Mouse (Mus musculus): ENCODE results near the gene Tctex1d4. TPM values are rescaled to one million over a fixed set of nuclear protein-coding genes. Genes with fewer than 3 reads are reported as not detected.

Tctex1d4 gene
- polyA plus RNA-seq, 1 experiment from 2014 or later, result not detected

- no peaks in the 10 kb centered on the region for H3K9me3 ChIP-seq (replicated peaks)
- no peaks in the 10 kb centered on the region for H3K27me3 ChIP-seq (replicated peaks)
- peak overlapping the region; percentile 97 for H3K4me2 ChIP-seq
- under 1% methylated on average over 69 of the region's 69 CpGs for WGBS
- H3K27ac ChIP-seq (replicated peaks), result peak overlapping the region; percentile 92
- peak; percentile 94 for ATAC-seq (ENCODE audit: low FRiP score)
- 0 out of 2 replicates have a peak, but pooled peaks cover under 1% of the 10 kb centered on the region for H3K36me3 ChIP-seq
- peaks cover 30% of the 10 kb centered on the region for H3K4me1 ChIP-seq
- peak overlapping the region; percentile 81 for H3K4me3 ChIP-seq (replicated peaks)
- H3K9ac ChIP-seq (replicated peaks), result peak overlapping the region; percentile 75
Observed at GRCm38 (mm10) chr4:117120445-117121414, 5.9 kb upstream of the Tctex1d4 start.

GRCm38 (mm10) chr4:117122209-117122608 lies 4.4 kb upstream of the Tctex1d4 start:
- Histone ChIP-seq H3K36me3 (peaks cover 2% of the 10 kb centered on the region; the same call in 1 of the 2 replicates), H3K4me2 (no peak overlapping the region), H3K4me1 (peaks cover 36% of the 10 kb centered on the region), H3K27ac (replicated peaks) (no peak overlapping the region), H3K9me3 (replicated peaks) (no peaks in the 10 kb centered on the region), H3K9ac (replicated peaks) (no peak overlapping the region), H3K4me3 (replicated peaks) (no peak overlapping the region), H3K27me3 (replicated peaks) (no peaks in the 10 kb centered on the region)
- ATAC-seq (ENCODE audit: low FRiP score), result no peak
- 91% methylated on average over 4 of the region's 4 CpGs for WGBS

DNA sequence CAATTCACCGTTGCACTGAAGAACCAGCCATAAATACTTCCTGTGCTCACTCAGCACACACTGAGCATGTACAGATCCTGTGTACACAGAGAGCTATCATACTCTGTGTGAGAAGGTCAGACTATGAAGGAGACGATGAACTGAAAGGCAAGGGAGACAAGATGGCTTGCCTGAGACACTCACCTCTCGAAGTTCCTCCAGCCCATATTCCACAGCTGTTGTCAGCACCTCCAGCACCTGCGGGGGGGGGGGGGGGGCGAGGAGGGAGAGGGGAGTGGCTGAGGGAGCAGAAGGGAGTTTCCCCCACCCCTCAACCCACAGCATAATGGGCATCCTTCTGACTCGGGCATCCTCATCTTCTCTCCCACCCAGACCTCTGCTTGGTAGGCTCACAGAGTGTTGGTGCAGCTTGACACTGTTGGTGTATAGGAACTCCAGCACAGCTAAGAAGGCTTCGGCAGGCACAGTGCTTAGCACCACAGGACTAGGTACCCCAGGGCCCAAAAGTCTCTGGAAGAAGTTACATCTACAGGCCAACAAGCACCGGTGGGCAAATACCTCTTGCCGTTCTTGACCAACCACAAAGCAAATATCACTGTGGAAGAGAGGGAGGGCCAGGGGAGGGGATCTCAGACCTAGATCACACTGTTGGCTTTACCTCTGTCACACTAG lies 2.9 kb upstream of the Tctex1d4 start:
- 85% methylated on average over 7 of the region's 9 CpGs for WGBS
- H3K36me3 ChIP-seq, result peaks cover 11% of the 10 kb centered on the region
- ATAC-seq (ENCODE audit: low FRiP score), result no peak

GRCm38 (mm10) chr4:117124218-117124517 lies 2.4 kb upstream of the Tctex1d4 start:
- H3K4me1 ChIP-seq, result peaks cover 36% of the 10 kb centered on the region
- H3K9ac ChIP-seq (replicated peaks), result no peak overlapping the region
- no peaks in the 10 kb centered on the region for H3K9me3 ChIP-seq (replicated peaks)
- WGBS, result 85% methylated on average over 3 of the region's 3 CpGs
- no peaks in the 10 kb centered on the region for H3K27me3 ChIP-seq (replicated peaks)
- no peak overlapping the region for H3K4me3 ChIP-seq (replicated peaks)
- H3K36me3 ChIP-seq, result peaks cover 16% of the 10 kb centered on the region
- H3K4me2 ChIP-seq, result no peak overlapping the region
- no peak overlapping the region for H3K27ac ChIP-seq (replicated peaks)
- ATAC-seq (ENCODE audit: low FRiP score), result no peak

More for the DNA sequence above, 2.9 kb upstream of the Tctex1d4 start:
- H3K4me1 ChIP-seq, result peaks cover 36% of the 10 kb centered on the region
- H3K4me3 ChIP-seq (replicated peaks), result no peak overlapping the region
- H3K27me3 ChIP-seq (replicated peaks), result no peaks in the 10 kb centered on the region
- no peak overlapping the region for H3K27ac ChIP-seq (replicated peaks)
- H3K9me3 ChIP-seq (replicated peaks), result no peaks in the 10 kb centered on the region
- H3K4me2 ChIP-seq, result no peak overlapping the region
- H3K9ac ChIP-seq (replicated peaks), result no peak overlapping the region

DNA sequence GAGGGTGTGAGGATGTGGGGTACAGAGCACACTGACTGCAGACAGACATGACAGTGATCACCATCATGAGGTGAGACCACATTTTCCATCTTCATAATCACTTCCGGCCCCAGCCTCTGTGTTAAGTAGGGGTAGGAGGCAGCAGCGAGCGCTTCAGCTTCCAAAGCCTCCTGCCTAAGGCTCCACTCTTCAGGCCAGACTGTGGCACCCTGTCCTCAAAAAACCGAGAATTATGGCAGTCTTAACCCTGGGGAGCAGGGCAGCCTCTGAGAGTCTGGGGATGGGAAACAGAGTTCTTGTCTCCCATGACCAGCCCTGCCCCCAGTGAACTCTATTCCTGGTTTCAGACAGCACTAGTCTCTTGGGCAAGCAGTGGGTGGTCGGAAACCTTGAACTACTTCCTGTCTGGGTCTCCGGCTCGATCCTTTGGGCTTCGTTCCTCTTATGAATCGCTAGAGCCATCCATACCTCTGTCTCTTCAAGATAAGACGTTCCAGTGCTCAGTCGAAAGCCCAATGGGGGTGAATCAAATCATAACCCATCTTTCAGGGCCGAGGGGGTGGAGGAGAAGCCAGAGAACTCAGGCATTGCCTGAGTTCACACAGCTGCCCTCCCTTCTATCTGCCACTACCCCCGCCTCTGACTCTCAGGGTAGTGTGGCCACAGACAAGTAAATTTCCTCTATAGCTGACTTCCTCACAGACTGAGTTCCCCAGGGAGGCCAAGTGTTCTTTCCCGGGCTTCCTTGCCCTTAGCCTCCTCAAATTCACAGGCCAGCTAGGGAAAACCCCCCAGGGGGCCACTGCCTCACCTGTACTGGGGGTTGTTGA lies 1.9 kb upstream of the Tctex1d4 start:
- Histone ChIP-seq H3K9ac (replicated peaks) (peak overlapping the region; percentile 43; the same call in 1 of the 2 replicates), H3K9me3 (replicated peaks) (no peaks in the 10 kb centered on the region), H3K4me3 (replicated peaks) (no peak overlapping the region), H3K4me1 (peaks cover 30% of the 10 kb centered on the region), H3K4me2 (peak overlapping the region; percentile 13), H3K27ac (replicated peaks) (peak overlapping the region; percentile 76), H3K27me3 (replicated peaks) (no peaks in the 10 kb centered on the region), H3K36me3 (peaks cover 21% of the 10 kb centered on the region)
- WGBS, result 70% methylated on average over 14 of the region's 14 CpGs
- ATAC-seq (ENCODE audit: low FRiP score), result no peak

GRCm38 (mm10) chr4:117125348-117125909 lies 1.2 kb upstream of the Tctex1d4 start, which contains the start of gene Btbd19:
Gene Btbd19, minus strand, starts transcription at chr4:117125725.
- peak within 1 kb of the TSS; percentile 76 for H3K27ac ChIP-seq (replicated peaks)
- WGBS, result 29% methylated on average over 8 of the region's 8 CpGs
- ATAC-seq (ENCODE audit: low FRiP score), result 0 out of 2 replicates have a peak, but pooled peaks have one; percentile 10
- peaks cover 28% of the 10 kb centered on the region for H3K36me3 ChIP-seq
- H3K4me1 ChIP-seq, result peaks cover 27% of the 10 kb centered on the region
- H3K4me2 ChIP-seq, result peak within 1 kb of the TSS; percentile 13
- H3K9me3 ChIP-seq (replicated peaks), result no peaks in the 10 kb centered on the region
- H3K9ac ChIP-seq (replicated peaks), result peak within 1 kb of the TSS; percentile 43
- no peaks in the 10 kb centered on the region for H3K27me3 ChIP-seq (replicated peaks)
- H3K4me3 ChIP-seq (replicated peaks), result no peak within 1 kb of the TSS

GRCm38 (mm10) chr4:117125910-117126674 lies 502 bp upstream of the Tctex1d4 start:
- Histone ChIP-seq H3K36me3 (peaks cover 34% of the 10 kb centered on the region), H3K9me3 (replicated peaks) (no peaks in the 10 kb centered on the region), H3K4me2 (no peak overlapping the region; the same call in 1 of the 2 replicates), H3K9ac (replicated peaks) (peak overlapping the region; percentile 43), H3K27me3 (replicated peaks) (no peaks in the 10 kb centered on the region), H3K27ac (replicated peaks) (peak overlapping the region; percentile 76), H3K4me1 (peaks cover 24% of the 10 kb centered on the region), H3K4me3 (replicated peaks) (no peak overlapping the region)
- 54% methylated on average over 15 of the region's 15 CpGs for WGBS
- ATAC-seq (ENCODE audit: low FRiP score), result no peak

- no peak for ATAC-seq (ENCODE audit: low FRiP score)
- H3K9me3 ChIP-seq (replicated peaks), result no peaks in the 10 kb centered on the region
- peaks cover 39% of the 10 kb centered on the region for H3K36me3 ChIP-seq
- 89% methylated on average over 33 of the region's 33 CpGs for WGBS
- peaks cover 40% of the 10 kb centered on the region for H3K4me1 ChIP-seq
- no peak overlapping the region for H3K27ac ChIP-seq (replicated peaks)
- no peaks in the 10 kb centered on the region for H3K27me3 ChIP-seq (replicated peaks)
- no peak overlapping the region for H3K4me3 ChIP-seq (replicated peaks)
- H3K4me2 ChIP-seq, result no peak overlapping the region
- no peak overlapping the region for H3K9ac ChIP-seq (replicated peaks)
Observed at GRCm38 (mm10) chr4:117127991-117128686, 1.5 kb downstream of the Tctex1d4 start.

GRCm38 (mm10) chr4:117130790-117131189 lies 4.2 kb downstream of the Tctex1d4 start:
- Histone ChIP-seq H3K27ac (replicated peaks) (no peak overlapping the region), H3K36me3 (peaks cover 39% of the 10 kb centered on the region), H3K4me2 (no peak overlapping the region), H3K4me1 (peaks cover 35% of the 10 kb centered on the region), H3K27me3 (replicated peaks) (no peaks in the 10 kb centered on the region), H3K9ac (replicated peaks) (no peak overlapping the region), H3K4me3 (replicated peaks) (no peak overlapping the region), H3K9me3 (replicated peaks) (no peaks in the 10 kb centered on the region)
- 40% methylated on average over 6 of the region's 6 CpGs for WGBS
- ATAC-seq (ENCODE audit: low FRiP score), result no peak

GRCm38 (mm10) chr4:117131198-117131597 lies 4.6 kb downstream of the Tctex1d4 start:
- Histone ChIP-seq H3K4me2 (0 out of 2 replicates have a peak overlapping the region, but pooled peaks have one; percentile 73), H3K4me3 (replicated peaks) (no peak overlapping the region)
- WGBS, result 55% methylated on average over 6 of the region's 6 CpGs

More at GRCm38 (mm10) chr4:117131198-117131597, 4.6 kb downstream of the Tctex1d4 start:
- ATAC-seq (ENCODE audit: low FRiP score), result no peak
- Histone ChIP-seq H3K27me3 (replicated peaks) (no peaks in the 10 kb centered on the region), H3K4me1 (peaks cover 33% of the 10 kb centered on the region), H3K9ac (replicated peaks) (no peak overlapping the region), H3K27ac (replicated peaks) (no peak overlapping the region), H3K36me3 (peaks cover 39% of the 10 kb centered on the region), H3K9me3 (replicated peaks) (no peaks in the 10 kb centered on the region)

Data from neural tube, embryonic 15.5 days (tissue).